Mouse (Mus musculus): ENCODE measurements around the gene Pigh. TPM values are rescaled to one million over a fixed set of nuclear protein-coding genes. Genes with fewer than 3 reads are reported as not detected.

The Pigh gene
- total RNA-seq, 2 experiments from 2014 or later, result 9.7 to 10.3 TPM

DNA sequence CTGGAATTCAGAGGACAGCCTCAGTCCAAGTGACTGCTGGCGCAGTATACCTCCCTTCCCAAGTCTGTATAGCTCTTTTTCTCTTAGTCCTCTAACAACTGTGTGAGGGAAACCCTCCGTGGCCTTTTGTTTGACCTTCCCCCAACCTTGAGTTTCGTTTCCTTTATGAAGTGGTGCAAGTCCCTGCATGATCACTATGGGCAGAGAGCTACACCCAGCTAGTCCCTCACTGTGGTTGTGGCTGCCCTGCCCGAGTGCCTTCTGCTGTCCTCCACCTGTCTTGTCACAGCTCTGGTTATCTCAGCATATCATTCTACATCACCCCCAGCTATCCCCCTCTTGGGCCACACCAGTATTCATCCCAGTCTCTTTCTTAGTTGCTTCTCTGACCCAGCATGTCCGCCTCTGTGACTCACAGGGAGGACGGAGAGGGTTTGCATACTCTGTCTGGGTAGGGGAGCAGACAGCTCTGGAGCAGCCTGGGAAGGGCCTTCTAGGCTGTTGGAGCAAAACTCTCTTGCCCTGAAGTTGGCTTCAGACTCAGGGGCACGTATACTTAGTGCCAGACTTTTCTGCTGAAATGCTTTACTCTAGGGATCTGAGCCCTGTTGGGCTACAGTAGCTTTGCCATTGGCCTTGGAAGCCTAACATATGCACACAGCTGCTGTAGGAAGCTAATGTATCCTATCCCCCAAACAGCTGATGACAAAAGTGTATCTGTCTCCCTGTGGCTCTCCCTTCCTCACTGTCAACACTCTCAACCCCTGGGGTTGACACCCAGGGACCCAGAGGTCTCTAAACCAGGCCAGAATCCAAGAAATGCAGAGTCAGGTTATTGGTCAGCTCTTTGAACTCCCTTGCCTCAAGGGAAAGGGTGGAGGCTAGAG lies 28.4 kb downstream of the Pigh start:
- no peak for DNase-seq (ENCODE audit: extremely low spot score in 1 of 2, low spot score in 2 of 2)
- no peak for TF ChIP-seq CTCF (IDR thresholded peaks at IDR 0.05)
- H3K27ac ChIP-seq, result no peak overlapping the region
- intact Hi-C loops (cut with DNase I), result no loop called here
- H3K4me3 ChIP-seq, result no peak overlapping the region

DNA sequence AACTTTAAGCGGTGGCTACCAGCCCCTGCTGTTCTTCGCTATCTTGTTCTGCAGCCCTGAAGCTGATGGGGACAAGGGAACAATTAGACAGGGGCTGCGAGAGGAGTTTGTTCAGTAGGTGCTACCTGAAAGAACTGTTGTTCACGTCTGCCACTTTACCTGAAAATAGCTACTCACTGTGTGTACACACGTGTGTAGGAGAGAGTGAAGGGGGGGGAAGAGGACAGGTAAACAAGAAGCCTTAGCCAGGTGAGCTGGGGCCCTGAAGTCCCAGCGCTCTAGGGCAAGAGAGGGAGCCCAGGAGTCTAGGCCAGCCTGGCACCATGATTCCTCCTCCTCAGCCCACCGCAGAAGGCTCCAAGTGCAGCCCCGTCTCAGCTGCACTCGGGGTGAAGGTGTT lies 29.3 kb downstream of the Pigh start:
- intact Hi-C loops (cut with DNase I), result no loop called here
- Histone ChIP-seq H3K4me3 (no peak overlapping the region), H3K27ac (no peak overlapping the region)
- no peak for DNase-seq (ENCODE audit: extremely low spot score in 1 of 2, low spot score in 2 of 2)
- TF ChIP-seq CTCF (IDR thresholded peaks at IDR 0.05), result no peak

DNA sequence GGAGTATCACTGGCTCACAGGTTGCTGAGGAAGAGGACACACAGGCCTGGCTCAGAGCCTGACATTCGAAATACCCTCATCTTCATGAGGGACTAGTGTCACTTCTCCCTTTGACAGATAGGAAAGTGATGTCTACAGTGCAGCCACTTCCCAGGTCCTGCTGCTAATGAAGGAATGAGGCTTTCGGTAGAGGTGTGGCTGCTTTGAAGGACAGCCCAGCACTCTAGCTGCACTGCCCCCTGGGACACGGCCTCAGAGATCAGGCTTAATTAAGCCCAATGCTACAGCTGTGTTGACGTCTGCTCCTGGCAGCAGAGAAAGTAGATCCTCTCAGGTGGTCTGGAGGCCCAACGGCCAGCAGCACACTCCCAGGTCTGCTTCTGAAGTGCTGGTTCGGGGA lies 29.9 kb downstream of the Pigh start:
- no peak for DNase-seq (ENCODE audit: extremely low spot score in 1 of 2, low spot score in 2 of 2)
- intact Hi-C loops (cut with DNase I), result no loop called here
- H3K27ac ChIP-seq, result no peak overlapping the region
- H3K4me3 ChIP-seq, result no peak overlapping the region
- no peak for TF ChIP-seq CTCF (IDR thresholded peaks at IDR 0.05)

DNA sequence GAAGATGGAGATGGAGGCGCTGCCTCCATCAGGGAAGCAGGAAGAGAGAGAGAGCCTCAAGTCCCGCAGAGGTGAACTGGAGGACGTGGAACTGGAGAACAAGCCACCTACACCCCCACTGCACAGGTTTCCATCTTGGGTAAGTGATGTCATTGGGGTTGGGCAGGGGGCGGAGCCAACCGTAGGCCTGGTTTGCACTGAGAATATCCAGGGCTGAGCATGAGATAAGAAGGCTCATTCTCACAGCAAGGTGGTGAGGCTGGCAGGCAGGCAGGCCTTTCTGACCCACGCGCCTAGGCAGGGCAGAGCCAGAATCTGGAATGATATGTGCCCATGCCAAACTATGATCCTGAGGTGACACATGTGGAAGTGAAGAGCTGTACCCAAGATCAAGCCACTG lies 34.2 kb downstream of the Pigh start:
- TF ChIP-seq CTCF (IDR thresholded peaks at IDR 0.05), result no peak
- Histone ChIP-seq H3K4me3 (no peak overlapping the region), H3K27ac (no peak overlapping the region)
- DNase-seq (ENCODE audit: extremely low spot score in 1 of 2, low spot score in 2 of 2), result no peak
- intact Hi-C loops (cut with DNase I), result no loop called here

DNA sequence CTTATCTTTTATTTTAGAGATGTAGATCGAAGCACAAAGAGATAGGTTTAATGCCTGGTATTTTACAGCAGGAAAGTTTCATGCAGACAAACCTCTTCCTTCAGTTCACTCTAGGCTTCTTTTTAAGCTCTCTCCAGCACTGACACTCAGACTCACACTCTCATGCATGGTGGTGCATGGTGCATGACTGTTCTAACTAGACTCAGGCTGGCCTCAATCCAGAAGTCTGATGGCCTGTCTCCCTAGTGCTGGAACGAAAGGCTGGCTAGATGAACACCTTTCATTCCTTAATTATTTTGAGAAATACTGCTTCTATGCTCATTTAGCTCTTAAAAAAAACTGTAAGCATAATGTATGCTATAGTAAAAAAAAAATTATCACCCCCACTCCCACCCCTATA lies 37.4 kb downstream of the Pigh start:
- H3K27ac ChIP-seq, result no peak overlapping the region
- no peak for DNase-seq (ENCODE audit: extremely low spot score in 1 of 2, low spot score in 2 of 2)
- H3K4me3 ChIP-seq, result no peak overlapping the region
- intact Hi-C loops (cut with DNase I), result no loop called here
- TF ChIP-seq CTCF (IDR thresholded peaks at IDR 0.05), result no peak

DNA sequence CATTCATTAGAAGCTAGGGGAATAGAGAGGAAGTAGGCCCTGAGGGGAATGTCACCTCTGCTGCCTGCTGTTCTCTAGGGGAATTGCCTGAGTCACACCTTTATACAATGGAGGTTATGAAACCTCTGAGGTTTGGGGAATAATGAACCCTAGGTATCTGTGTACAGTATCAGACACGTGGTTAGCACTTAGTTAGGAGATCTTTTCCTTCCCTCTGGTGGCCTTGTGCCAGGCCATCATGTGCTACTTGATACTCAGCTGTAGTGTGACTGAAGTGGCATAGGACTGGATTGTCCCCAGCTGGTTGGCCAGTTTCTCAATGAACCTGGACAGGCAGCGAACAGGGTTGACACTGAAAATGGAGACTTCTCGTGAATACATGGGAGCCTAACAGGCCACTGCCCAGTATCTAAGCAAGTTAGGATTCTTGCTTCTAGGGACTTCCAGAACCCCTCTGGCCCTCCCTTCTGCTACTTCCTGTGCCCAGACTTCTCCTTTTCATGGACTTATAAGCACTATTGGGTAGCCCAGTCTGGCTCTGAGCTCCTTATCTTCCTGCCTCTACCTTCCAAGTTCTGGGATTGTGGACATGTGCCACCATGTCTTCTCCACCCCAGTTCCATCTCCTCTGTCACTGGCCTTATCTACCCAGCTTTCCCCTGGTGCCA lies 38.8 kb downstream of the Pigh start:
- Histone ChIP-seq H3K27ac (no peak overlapping the region), H3K4me3 (no peak overlapping the region)
- DNase-seq (ENCODE audit: extremely low spot score in 1 of 2, low spot score in 2 of 2), result no peak
- intact Hi-C loops (cut with DNase I), result no loop called here
- no peak for TF ChIP-seq CTCF (IDR thresholded peaks at IDR 0.05)

DNA sequence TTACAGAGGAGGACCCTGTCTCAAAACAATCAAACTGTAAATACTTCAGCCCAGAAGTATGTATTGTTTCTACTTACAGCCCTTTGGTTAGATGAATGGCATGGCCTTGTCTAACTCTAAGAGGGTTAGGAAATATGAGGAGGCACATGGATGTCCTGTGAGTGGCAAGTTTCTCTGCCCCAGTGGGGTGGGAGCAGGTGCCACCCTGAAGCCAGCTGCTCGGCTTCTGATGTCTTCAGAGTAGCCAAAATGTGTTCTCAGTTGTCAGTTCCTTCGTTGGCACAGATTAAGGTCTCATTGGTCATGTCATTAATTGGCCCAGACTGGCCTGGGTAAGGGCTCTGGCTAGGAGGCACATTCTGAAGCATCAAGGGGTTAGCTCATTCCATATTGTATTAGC lies 39.6 kb downstream of the Pigh start:
- H3K4me3 ChIP-seq, result no peak overlapping the region
- no peak for DNase-seq (ENCODE audit: extremely low spot score in 1 of 2, low spot score in 2 of 2)
- intact Hi-C loops (cut with DNase I), result no loop called here
- no peak overlapping the region for H3K27ac ChIP-seq
- TF ChIP-seq CTCF (IDR thresholded peaks at IDR 0.05), result no peak

DNA sequence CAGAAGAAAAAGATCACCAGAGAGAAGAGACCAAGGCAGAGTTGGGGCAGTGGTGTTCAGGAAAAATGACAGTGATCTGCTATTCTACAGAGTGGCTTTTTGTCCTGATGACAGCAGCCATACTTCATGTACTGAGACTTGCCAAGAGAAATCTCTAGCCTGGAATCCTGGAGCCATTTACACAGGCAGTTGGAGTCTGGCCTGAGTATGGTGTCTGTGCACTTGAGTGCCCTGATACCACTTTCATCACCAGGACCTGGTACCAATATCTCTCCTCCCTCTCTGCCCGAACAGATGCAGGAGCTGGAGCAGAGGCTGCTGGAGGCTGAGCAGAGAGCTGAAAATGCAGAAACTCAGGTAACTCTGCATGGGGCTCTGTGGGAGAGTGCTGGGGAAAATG lies 40.6 kb downstream of the Pigh start:
- no peak overlapping the region for H3K4me3 ChIP-seq
- no peak for TF ChIP-seq CTCF (IDR thresholded peaks at IDR 0.05)
- H3K27ac ChIP-seq, result no peak overlapping the region
- intact Hi-C loops (cut with DNase I), result no loop called here
- DNase-seq (ENCODE audit: extremely low spot score in 1 of 2, low spot score in 2 of 2), result no peak

GRCm38 (mm10) chr12:79047203-79047602 lies 42.2 kb downstream of the Pigh start:
- intact Hi-C loops (cut with DNase I), result no loop called here
- TF ChIP-seq CTCF (IDR thresholded peaks at IDR 0.05), result no peak
- DNase-seq (ENCODE audit: extremely low spot score in 1 of 2, low spot score in 2 of 2), result no peak
- Histone ChIP-seq H3K4me3 (no peak overlapping the region), H3K27ac (no peak overlapping the region)

DNA sequence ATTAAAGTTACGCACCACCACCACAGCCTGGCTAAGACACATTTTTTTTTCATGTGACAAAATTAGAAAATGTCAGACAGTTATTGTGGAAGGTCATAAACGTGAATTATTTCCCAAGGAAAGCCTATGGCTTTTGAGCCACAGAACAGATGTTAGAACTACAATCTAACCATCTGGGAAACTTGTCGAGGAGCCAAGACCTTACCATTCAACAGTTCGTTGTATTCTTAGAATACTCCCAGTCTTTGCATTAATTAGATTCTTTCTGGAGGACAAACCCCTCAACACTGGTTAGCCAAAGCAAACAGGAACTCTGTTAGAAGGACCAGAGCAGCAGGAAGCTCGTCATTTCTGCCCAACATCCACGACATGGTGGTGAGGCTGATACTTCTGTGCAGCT lies 43.3 kb downstream of the Pigh start:
- Histone ChIP-seq H3K27ac (no peak overlapping the region), H3K4me3 (no peak overlapping the region)
- intact Hi-C loops (cut with DNase I), result no loop called here
- DNase-seq (ENCODE audit: extremely low spot score in 1 of 2, low spot score in 2 of 2), result no peak
- no peak for TF ChIP-seq CTCF (IDR thresholded peaks at IDR 0.05)

- intact Hi-C loops (cut with DNase I), result no loop called here
- H3K4me3 ChIP-seq, result no peak overlapping the region
- no peak for TF ChIP-seq CTCF (IDR thresholded peaks at IDR 0.05)
- no peak for DNase-seq (ENCODE audit: extremely low spot score in 1 of 2, low spot score in 2 of 2)
- no peak overlapping the region for H3K27ac ChIP-seq
Observed at GRCm38 (mm10) chr12:79044668-79045067, 44.8 kb downstream of the Pigh start.

DNA sequence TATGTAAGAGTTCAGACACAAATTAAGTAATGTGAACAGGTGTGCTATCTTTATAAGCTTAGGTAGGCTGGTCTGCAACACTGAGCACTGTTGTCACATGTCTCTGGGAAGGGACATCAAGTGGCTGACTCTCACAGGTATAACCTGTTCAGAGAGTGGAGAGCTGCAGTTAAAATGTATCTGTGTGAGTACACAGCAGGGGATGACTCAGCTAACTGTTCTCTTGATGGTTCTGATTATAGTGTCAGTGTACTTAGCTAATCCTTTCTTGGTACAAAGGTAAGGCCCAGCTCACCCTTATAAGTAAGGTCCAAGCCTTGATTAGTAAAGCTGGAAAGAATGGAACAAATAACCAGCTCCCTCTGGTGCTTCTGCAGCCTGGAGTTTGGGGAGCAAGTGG lies 48.0 kb downstream of the Pigh start:
- DNase-seq (ENCODE audit: extremely low spot score in 1 of 2, low spot score in 2 of 2), result no peak
- Histone ChIP-seq H3K4me3 (no peak overlapping the region), H3K27ac (no peak overlapping the region)
- intact Hi-C loops (cut with DNase I), result no loop called here
- no peak for TF ChIP-seq CTCF (IDR thresholded peaks at IDR 0.05)
